Mouse (Mus musculus) embryonic fibroblast, embryonic 13.5 days (primary cell): ENCODE results near the gene Uts2. TPM values are rescaled to one million over a fixed set of nuclear protein-coding genes. Genes with fewer than 3 reads are reported as not detected.
A peak's percentile ranks its signal among the peaks of the same experiment; 100 is the strongest.

Source experiments
- H3K27ac ChIP-seq: 2 replicates; pipeline ENCODE4 v1.5.1; 2012; ENCODE audit warnings: low read length, control low read depth, inconsistent platforms; ENCODE audit not compliant: insufficient read depth
- H3K4me1 ChIP-seq: 2 replicates; pipeline ENCODE4 v1.6.1; 2011; ENCODE audit warnings: low read length; ENCODE audit not compliant: control insufficient read depth, insufficient read depth
- H3K4me3 ChIP-seq: 2 replicates; pipeline ENCODE4 v1.5.1; 2011; ENCODE audit warnings: mild to moderate bottlenecking, control low read depth, low read length; ENCODE audit not compliant: insufficient read depth
- CTCF ChIP-seq: IDR thresholded peaks from 2 replicates; pipeline ENCODE4 v1.5.1; 2011; ENCODE audit warnings: mild to moderate bottlenecking, control low read depth, low read length, moderate library complexity, borderline replicate concordance; ENCODE audit not compliant: insufficient read depth
- POLR2A ChIP-seq: IDR thresholded peaks from 2 replicates; pipeline ENCODE4 v1.6.1; 2011; ENCODE audit warnings: low read depth, mild to moderate bottlenecking, control low read depth, low read length, moderate library complexity
- polyA plus RNA-seq: library from polyadenylated mRNA; stranded (reverse); fragments of >200 nt; gene quantifications from 2 replicates; pipeline ENCODE4 v1.2.4, GENCODE M21; 2011; ENCODE audit warnings: low read depth; ENCODE audit not compliant: missing spikeins, insufficient read length

Gene Uts2
- not detected in 2 replicates for polyA plus RNA-seq

GRCm38 (mm10) chr4:150996797-150997196, at the start of gene Uts2:
Uts2 (plus strand) TSS chr4:150997097.
- Histone ChIP-seq H3K4me1 (no peaks in the 10 kb centered on the region), H3K27ac (no peak within 1 kb of the TSS), H3K4me3 (no peak within 1 kb of the TSS)
- no peak for TF ChIP-seq POLR2A
- no peak for TF ChIP-seq CTCF

- TF ChIP-seq POLR2A (no peak), CTCF (no peak)
- Histone ChIP-seq H3K4me1 (no peaks in the 10 kb centered on the region), H3K4me3 (no peak overlapping the region), H3K27ac (no peak overlapping the region)
These were observed 45.9 kb upstream of the Uts2 start for GRCm38 (mm10) chr4:150950972-150951371.

- no peak overlapping the region for H3K27ac ChIP-seq
- no peaks in the 10 kb centered on the region for H3K4me1 ChIP-seq
- TF ChIP-seq CTCF, result no peak
- H3K4me3 ChIP-seq, result no peak overlapping the region
These were observed 40.4 kb upstream of the Uts2 start for GRCm38 (mm10) chr4:150956369-150957105.

GRCm38 (mm10) chr4:150957106-150957458, 39.8 kb upstream of the Uts2 start:
- H3K4me1 ChIP-seq, result no peaks in the 10 kb centered on the region

GRCm38 (mm10) chr4:150958536-150958935, 38.4 kb upstream of the Uts2 start:
- H3K4me3 ChIP-seq, result no peak overlapping the region
- TF ChIP-seq CTCF, result no peak
- H3K4me1 ChIP-seq, result no peaks in the 10 kb centered on the region; the same call in 1 of the 2 replicates
- H3K27ac ChIP-seq, result no peak overlapping the region

More at GRCm38 (mm10) chr4:150957106-150957458, 39.8 kb upstream of the Uts2 start:
- H3K27ac ChIP-seq, result no peak overlapping the region
- H3K4me3 ChIP-seq, result no peak overlapping the region
- TF ChIP-seq CTCF (no peak), POLR2A (no peak)

GRCm38 (mm10) chr4:150962231-150962630, 34.7 kb upstream of the Uts2 start:
- H3K27ac ChIP-seq, result no peak overlapping the region
- no peaks in the 10 kb centered on the region; the same call in 1 of the 2 replicates for H3K4me1 ChIP-seq
- TF ChIP-seq CTCF, result no peak
- TF ChIP-seq POLR2A, result no peak
- no peak overlapping the region for H3K4me3 ChIP-seq

GRCm38 (mm10) chr4:150963711-150964110, 33.2 kb upstream of the Uts2 start:
- TF ChIP-seq CTCF (no peak), POLR2A (no peak)
- Histone ChIP-seq H3K27ac (no peak overlapping the region), H3K4me3 (no peak overlapping the region), H3K4me1 (no peaks in the 10 kb centered on the region; the same call in 1 of the 2 replicates)

GRCm38 (mm10) chr4:150964635-150965554, 32.0 kb upstream of the Uts2 start:
- no peaks in the 10 kb centered on the region; the same call in 1 of the 2 replicates for H3K4me1 ChIP-seq
- TF ChIP-seq CTCF, result peak; percentile 83; the same call in 1 of the 2 replicates
- no peak for TF ChIP-seq POLR2A
- H3K27ac ChIP-seq, result no peak overlapping the region
- H3K4me3 ChIP-seq, result no peak overlapping the region

GRCm38 (mm10) chr4:150965555-150965951, 31.3 kb upstream of the Uts2 start:
- H3K4me1 ChIP-seq, result no peaks in the 10 kb centered on the region; the same call in 1 of the 2 replicates
- H3K4me3 ChIP-seq, result no peak overlapping the region
- no peak for TF ChIP-seq CTCF
- no peak for TF ChIP-seq POLR2A
- H3K27ac ChIP-seq, result no peak overlapping the region
